Mouse (Mus musculus) adrenal gland (tissue): ENCODE data around the gene Prdm13.

Source experiments
- intact Hi-C: fragments of 180-260 bp; cut with DNase I; formaldehyde crosslinking; loops from one replicate; pipeline ENCODE4 v1.15.1; 2025
- long read RNA-seq, 2 experiments: library from polyadenylated mRNA; unstranded; transcript quantifications; one replicate each; pipeline ENCODE4 v2.0.0; 2020; ENCODE audit warnings: borderline replicate concordance in 1 of 2; ENCODE audit not compliant: insufficient replicate concordance in 1 of 2

Gene Prdm13
- long read RNA-seq, experiment 1, result 0 reads
- long read RNA-seq, experiment 2, result 0 reads

DNA sequence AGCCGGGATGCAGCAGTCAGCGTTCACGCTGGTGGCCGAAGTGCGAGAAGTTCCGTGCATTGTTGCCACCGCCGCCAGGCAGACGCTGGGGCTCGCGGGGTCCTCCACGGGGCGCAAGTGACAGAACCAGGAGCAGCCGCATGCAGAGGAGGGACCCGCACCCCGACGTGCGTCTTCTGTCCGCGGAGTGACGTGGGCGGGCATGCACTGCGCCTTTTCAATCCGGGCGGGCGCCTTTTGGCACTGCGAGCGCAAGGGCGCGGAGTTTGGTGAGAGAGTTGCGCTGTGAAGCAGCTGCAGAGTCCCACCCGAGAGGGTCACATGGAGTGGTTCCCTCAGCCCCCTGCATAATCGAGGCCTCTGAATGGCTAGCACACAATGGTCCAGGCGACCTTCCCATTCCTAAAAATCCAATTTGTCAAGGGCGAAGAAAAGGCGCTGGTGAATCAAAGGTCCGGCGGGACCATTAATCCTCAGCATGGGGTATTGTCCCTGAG is at the start of gene Prdm13:
TSS of gene Prdm13 (minus strand) at position 369 of the 497 bp plus-strand sequence.
- intact Hi-C loops, result no loop called here

DNA sequence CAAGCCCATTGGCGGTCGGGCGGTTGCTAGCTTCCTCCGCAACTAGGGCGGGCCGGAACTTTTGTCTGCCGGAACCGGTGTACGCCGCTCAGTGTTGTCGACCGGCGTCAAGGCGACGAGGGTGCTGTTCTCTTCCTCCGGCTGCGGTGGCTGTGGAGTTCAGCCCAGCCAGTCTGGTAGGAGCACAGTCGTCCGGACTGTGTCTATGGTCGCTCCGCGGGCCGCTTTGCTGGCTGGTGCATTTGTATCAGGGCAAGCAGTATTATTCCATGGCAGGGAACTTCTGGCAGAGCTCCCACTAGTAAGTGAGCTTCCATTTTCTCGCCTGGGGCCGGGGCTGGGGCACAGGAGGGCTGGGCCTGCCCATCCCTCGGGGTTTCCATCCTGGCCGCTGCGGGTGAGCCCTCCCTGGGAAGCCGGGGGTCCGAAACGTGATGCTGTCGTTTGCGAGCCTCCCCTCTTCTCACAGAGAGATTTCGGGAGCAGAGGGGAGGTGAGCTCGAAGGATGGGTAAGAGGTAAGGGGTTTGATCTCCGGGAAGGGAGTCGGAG is 41.9 kb upstream of the Prdm13 start, which contains the start of gene Ccnc:
TSS of gene Ccnc (plus strand) at position 87 of the 551 bp plus-strand sequence.
- intact Hi-C loops, result loop anchor here (10.0 kb wide), 1 partner anchor 87 kb away; no protein-coding TSS in a partner anchor

DNA sequence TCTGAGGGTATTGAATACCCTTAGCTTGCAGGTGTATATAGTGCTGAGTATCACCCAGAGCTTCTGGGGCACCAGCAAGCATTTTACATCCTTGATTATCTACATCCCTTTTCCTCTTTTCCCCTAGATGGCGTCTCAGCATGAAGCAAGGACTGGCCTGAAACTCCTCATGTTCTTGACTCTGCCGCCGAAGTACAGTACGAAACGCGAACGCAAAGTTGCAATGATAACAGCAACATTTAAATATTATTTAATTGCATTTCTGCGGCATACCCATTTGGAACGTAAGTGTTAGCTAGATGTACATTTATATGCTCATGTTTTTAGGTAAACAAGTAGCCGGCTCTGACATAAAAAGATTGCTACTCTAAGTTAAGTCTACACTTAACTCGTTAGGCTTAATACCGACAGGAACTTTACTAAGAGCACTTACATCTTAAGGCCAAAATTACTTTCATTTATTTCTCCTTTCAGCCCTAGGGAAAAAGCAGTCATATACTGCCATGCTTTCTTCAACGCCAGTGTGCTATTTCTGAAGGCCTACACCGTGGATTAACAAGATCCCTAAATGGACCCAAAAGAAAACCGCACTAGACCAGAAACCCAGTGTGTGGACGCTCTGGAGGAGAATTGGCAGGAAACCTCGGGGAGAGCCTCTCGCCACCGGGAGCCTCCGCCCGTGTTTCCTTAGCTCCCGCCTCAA is 41.3 kb upstream of the Prdm13 start:
- intact Hi-C loops, result loop anchor here (10.0 kb wide), 1 partner anchor 88 kb away; no protein-coding TSS in a partner anchor

DNA sequence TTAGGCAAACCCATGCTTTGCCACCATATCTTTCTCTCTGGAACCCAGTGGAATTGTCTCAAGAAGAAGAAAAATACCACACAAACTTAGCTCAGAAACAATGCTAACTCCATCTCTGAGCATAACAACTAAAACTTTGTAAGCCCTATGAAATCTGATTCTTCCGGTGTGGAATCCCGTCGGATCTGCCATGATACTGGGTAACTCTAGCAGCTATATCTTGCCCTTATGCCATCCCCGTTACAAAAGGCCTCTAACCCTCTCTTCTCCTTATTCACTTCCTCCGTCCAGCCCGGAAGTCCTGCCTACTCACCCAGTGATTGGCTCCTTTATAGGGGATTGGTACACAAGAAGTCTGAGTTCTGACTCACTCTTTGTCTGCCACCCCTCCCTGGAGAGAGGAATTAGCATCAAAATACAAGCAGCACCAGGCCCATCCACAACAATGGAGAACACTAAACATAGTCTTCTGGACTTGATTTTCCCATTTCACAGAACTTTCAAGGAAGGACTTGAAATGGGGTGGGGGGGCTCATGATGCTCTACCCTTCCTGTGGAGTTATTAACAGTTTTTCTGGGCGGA is 37.1 kb upstream of the Prdm13 start:
- intact Hi-C loops, result loop anchor here (10.0 kb wide), 1 partner anchor 92 kb away; no protein-coding TSS in a partner anchor

- intact Hi-C loops, result no loop called here
Observed at GRCm38 (mm10) chr4:21712147-21712546, 26.4 kb upstream of the Prdm13 start.

- intact Hi-C loops, result no loop called here
Observed at GRCm38 (mm10) chr4:21705046-21705445, 19.3 kb upstream of the Prdm13 start.

- intact Hi-C loops, result loop anchor here (10.0 kb wide), 1 partner anchor 161 kb away; no protein-coding TSS in a partner anchor
Observed at GRCm38 (mm10) chr4:21695638-21696254, 10.0 kb upstream of the Prdm13 start.

DNA sequence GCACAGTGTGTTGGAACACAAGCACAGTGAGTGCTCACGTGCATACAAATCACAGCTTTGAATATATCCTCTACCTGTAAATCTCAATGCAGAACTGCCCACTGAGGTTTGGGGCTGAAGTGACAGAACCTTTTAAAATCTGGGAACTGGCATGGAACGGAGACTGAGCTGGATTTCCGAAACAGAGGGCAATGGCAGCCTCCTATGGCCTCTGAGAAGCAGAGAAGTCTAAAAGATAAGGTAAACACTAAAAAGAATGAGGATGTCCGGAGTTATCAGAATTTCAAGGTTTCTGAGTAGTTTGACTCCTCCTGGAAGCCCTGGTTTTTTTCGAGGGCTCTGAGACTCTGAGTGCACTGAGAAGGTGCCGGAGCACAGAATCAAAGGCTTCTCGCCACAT is 4.5 kb upstream of the Prdm13 start:
- intact Hi-C loops, result loop anchor here (10.0 kb wide), 1 partner anchor 155 kb away; no protein-coding TSS in a partner anchor

GRCm38 (mm10) chr4:21689492-21689941 is 3.8 kb upstream of the Prdm13 start:
- intact Hi-C loops, result no loop called here

DNA sequence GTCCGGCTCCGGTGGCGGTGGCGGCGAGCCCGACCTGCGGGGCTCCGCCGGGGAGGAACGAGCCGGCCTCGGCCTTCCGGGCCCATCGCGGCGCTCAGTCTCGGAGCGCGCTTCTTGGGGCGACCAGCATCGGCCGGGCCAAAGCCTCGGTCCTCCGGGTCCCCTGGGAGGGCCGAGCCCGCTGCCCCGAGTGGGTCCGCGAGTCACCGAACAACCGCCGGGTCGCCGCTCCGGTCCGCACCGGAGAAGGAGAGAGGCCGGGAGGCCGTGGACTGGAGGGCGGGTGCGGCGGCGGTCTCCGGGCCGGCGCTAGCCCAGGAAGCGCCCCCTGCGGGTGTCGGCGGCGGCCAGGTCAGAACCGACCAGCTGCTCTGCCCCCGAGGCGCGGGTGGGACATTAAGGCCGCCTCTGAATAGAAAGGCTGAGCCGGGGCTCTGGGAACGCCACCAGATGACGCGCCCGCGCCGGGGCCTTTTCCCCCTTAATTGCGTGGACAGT is 3.0 kb upstream of the Prdm13 start:
- intact Hi-C loops, result no loop called here

DNA sequence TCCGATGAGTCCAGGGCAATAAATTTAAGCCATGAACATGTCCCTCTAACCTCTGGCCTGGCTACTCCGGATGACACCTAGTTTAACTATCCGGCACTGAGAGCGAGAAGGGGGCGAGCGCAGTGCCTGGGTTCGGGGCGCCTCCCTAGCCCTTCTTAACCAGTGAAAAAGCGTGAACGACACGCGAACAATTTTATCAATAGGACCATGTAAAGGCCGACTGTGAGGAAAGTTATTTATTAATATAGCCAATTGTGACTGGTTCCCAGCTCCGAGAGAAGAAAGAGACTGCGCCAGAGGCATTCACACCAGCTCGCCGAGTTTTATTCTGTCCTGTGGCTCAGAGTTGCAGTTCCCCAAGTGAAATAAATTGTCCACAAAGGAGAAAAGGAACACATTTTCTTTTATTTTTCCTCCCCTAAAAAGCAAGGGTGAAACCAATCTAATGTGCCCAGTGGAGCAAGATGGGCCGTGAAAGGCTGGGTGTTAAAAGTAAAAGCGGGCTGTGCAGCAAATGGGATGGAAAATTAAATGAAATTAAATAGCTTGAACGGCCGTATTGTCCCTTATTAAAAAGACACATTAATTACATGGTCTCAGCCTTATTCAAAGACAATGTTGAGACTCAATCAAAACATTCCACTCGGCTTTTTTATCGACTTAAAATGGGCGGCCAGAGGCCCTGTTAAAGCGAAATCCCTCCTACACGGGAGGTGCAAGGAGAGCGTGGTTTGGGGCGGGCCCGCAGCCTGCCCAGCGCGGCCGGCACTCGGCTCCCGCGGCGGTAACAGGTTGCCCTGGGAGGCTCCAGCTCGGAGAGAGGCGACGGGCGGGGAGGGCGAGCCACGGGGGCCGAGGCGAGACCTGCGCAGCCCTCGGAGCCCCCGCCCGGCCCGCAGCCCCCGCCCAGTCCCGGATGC is 2.3 kb upstream of the Prdm13 start:
- intact Hi-C loops, result no loop called here

DNA sequence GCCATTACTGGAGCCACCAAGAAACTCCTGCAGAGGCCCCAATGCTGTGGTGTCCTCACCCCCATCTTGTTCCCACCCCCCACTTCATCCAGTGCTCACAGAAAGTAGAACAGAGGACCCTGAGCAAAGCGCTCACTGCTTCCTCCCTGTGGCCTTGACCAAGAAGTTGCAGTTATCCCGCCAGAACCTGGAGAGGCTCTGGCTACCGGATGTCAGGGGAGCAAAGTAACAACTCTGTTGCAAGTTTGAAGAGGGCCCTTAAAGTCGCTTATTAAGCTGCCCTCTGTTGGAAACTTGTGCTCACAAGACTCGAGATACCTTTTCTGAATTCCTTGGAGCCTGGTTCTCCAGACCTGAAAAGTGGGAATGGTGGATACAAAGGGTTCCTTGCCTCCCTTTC is 1.2 kb upstream of the Prdm13 start:
- intact Hi-C loops, result no loop called here

DNA sequence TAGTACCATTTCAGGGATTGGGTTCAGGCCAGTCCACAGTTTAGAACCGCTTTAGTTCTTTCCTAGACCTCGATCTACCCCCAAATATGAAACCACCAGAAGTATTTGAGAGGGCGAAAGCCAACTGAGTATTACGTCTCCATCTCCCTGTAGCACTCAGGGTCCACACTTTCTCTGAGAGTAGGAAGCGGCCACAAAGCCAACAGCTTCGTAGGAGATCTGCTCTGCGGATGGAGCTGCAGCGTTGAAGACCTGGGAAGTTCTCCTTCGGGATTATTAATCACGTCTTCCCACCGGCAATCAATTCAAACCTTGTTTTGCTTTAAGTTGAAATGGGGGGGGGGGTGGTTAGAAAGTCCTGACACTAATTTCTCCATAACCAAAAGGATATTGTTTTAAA is 653 bp upstream of the Prdm13 start:
- intact Hi-C loops, result no loop called here

GRCm38 (mm10) chr4:21684341-21684970 is 1.3 kb downstream of the Prdm13 start:
- intact Hi-C loops, result no loop called here

GRCm38 (mm10) chr4:21682421-21683150 is 3.2 kb downstream of the Prdm13 start:
- intact Hi-C loops, result no loop called here

- intact Hi-C loops, result no loop called here
Observed at GRCm38 (mm10) chr4:21680971-21681370, 4.8 kb downstream of the Prdm13 start.

DNA sequence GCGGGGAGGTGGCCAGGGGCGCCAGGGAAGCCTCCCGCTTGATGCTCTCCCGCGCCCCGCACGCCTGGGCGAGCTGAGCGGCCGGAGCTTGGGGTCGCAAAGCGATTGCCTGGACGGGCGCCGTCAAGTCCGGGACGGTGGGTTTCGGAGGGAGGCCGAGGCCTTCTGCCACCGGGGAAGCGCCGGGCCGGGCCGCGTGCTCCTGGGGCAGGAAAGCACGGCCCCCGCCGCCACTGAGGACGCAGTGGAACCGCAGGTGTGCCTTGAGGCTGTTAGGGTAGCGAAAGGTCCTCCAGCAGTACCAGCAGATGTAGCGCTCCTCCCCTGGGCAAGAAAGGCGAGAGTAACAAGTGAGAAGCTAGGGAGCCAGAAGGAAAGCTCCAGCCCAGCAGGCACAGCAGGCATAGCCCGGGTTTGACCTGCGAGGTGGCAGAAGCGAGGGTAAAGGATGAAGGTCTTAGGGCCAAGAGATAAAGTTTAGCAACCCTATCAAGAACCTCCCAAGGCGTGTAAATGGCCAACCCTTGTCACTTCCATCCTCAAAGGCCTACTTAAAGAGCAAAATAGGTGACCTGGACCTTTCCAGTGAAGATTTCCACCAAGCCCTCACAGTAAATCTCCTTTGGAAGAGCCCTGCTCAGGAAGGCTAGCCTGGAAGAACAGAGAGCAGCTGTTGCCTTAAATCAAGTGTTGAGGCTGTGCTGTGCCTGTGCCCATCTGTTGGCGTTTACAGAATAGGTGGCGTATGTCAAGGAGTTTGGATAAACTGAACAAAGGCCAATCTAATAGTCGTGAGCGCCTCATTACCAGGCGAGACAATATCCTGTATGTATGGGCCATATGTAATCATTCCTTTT is 5.9 kb downstream of the Prdm13 start:
- intact Hi-C loops, result no loop called here

DNA sequence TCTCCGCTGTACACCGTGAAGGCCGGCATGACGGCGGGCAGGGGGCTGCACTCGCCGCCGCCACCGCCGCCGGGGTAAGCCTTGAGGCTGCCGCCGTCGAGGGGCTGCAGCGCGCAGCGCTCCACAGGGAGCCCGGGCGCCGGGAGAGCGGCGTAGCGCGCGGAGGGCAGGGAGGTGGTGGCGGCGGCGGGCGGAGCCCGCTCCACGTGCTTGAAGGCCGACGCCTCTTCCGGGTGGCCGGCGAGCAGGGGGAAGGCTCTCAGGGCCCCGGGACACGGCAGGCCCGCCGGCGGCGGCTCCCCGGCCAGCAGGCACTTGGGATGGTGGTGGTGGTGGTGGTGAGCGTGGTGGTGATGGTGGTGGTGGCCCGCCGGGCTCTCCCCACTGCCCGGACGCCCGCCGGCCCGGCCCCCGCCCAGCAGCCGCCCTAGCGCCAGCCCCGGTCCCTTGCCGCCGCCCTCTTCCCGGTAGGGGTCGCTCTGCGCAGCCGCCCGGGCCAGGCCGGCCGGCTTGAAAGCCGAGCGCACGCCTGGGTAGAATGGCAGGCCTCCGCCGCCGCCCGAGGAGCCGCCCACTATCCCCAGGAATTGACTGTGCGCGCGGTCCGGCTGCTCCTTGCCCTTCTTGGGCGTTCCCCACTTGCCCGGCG is 6.7 kb downstream of the Prdm13 start:
- intact Hi-C loops, result no loop called here
